ENCODE assay signal across 8 mouse cellular contexts in the genomic region with DNA sequence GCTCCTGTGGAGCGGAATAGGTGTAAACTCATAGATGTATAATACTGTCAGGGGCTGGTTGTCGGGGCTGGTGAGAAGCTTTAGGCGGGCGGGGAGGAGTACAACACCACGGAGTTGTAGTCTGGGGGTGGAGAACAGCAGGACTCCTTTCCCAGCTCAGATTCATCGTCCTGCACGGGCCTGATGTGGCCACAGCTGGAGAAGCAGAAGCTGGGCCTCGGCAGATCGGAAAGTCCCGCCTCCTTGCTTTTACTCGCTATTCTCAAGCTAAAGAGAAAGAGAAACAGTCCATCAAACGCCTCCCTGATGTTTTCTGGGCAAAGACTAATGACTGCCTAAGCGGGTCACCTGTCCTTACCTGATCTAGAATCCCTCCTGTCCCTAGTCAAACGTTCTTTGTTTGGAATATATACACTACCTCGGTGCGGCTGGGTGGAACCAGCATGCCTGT.
DNase-seq lines count a peak whose midpoint lies in the region; ATAC-seq and TF ChIP-seq lines count a peak whose summit lies in the region.

No protein-coding gene starts in this region.

- H3K4me2 ChIP-seq in kidney, embryonic 14.5 days (replicated peaks; ENCODE audit: low read depth, low read length), result peak overlapping the region; percentile 40
- peak overlapping the region; percentile 21; the same call in 1 of the 2 replicates for H3K4me2 ChIP-seq in hindbrain, postnatal 0 days (ENCODE audit: low read depth, low read length)
- H3K4me2 ChIP-seq in midbrain, postnatal 0 days (ENCODE audit: low read depth, low read length, poor library complexity, severe bottlenecking), result peak overlapping the region; percentile 16

- WGBS in kidney, embryonic 14.5 days, result 28% methylated on average over 16 of the region's 16 CpGs
- 26% methylated on average over 16 of the region's 16 CpGs for WGBS in hindbrain, postnatal 0 days
- 27% methylated on average over 16 of the region's 16 CpGs for WGBS in midbrain, postnatal 0 days

- H3K9ac ChIP-seq in kidney, embryonic 14.5 days (ENCODE audit: low read depth, low read length), result no peak overlapping the region
- H3K9ac ChIP-seq in hindbrain, postnatal 0 days (replicated peaks; ENCODE audit: low read length), result no peak overlapping the region
- H3K9ac ChIP-seq in midbrain, postnatal 0 days (replicated peaks; ENCODE audit: low read length, poor library complexity, severe bottlenecking), result 0 out of 2 replicates have a peak overlapping the region, but pooled peaks have one; percentile 14

- no peaks in the 10 kb centered on the region for H3K36me3 ChIP-seq in kidney, embryonic 14.5 days (ENCODE audit: control insufficient read depth, insufficient read depth, low read length)
- no peaks in the 10 kb centered on the region for H3K36me3 ChIP-seq in hindbrain, postnatal 0 days (ENCODE audit: insufficient read depth, low read length)
- no peaks in the 10 kb centered on the region for H3K36me3 ChIP-seq in midbrain, postnatal 0 days (ENCODE audit: insufficient read depth, low read length)

- no peak overlapping the region for H3K27ac ChIP-seq in kidney, embryonic 14.5 days (ENCODE audit: low read depth, low read length)
- H3K27ac ChIP-seq in hindbrain, postnatal 0 days, result no peak overlapping the region
- H3K27ac ChIP-seq in midbrain, postnatal 0 days (ENCODE audit: low read depth, low read length), result no peak overlapping the region

- no peaks in the 10 kb centered on the region for H3K4me1 ChIP-seq in kidney, embryonic 14.5 days (ENCODE audit: control insufficient read depth, insufficient read depth, low read length)
- H3K4me1 ChIP-seq in hindbrain, postnatal 0 days (ENCODE audit: insufficient read depth, low read length), result no peaks in the 10 kb centered on the region
- H3K4me1 ChIP-seq in midbrain, postnatal 0 days (ENCODE audit: insufficient read depth, low read length), result no peaks in the 10 kb centered on the region

- ATAC-seq in kidney, embryonic 14.5 days (ENCODE audit: low FRiP score, low TSS enrichment), result peak; percentile 45
- 0 out of 2 replicates have a peak, but pooled peaks have one; percentile 35 for ATAC-seq in hindbrain, postnatal 0 days
- no peak for ATAC-seq in midbrain, postnatal 0 days (ENCODE audit: low FRiP score)

- TF ChIP-seq CTCF in hindbrain, postnatal 0 days (IDR thresholded peaks at IDR 0.05; ENCODE audit: low read depth), result no peak
- no peak for TF ChIP-seq CTCF in midbrain, postnatal 0 days (IDR thresholded peaks at IDR 0.05)

- no peak for DNase-seq in kidney, adult 11 months
- DNase-seq in ZHBTc4 (ENCODE audit: low read depth, low spot score), result peak; percentile 32
- DNase-seq in hindbrain, postnatal 0 days (ENCODE audit: low spot score), result no peak
- peak; percentile 13 for DNase-seq in midbrain, postnatal 0 days (ENCODE audit: low spot score)
- DNase-seq in retina, embryonic 14.5 days (ENCODE audit: low spot score), result no peak
- no peak for DNase-seq in frontal cortex, postnatal 25 days (ENCODE audit: low spot score in 2 of 2)
- DNase-seq in adrenal gland, postnatal 10 days, result no peak

- no peaks in the 10 kb centered on the region for H3K9me3 ChIP-seq in kidney, embryonic 14.5 days (ENCODE audit: control insufficient read depth, low read length)
- no peaks in the 10 kb centered on the region for H3K9me3 ChIP-seq in hindbrain, postnatal 0 days (ENCODE audit: low read length)
- H3K9me3 ChIP-seq in midbrain, postnatal 0 days (ENCODE audit: low read length), result no peaks in the 10 kb centered on the region

- no peaks in the 10 kb centered on the region for H3K27me3 ChIP-seq in kidney, embryonic 14.5 days (ENCODE audit: control insufficient read depth, insufficient read depth, low read length)
- no peaks in the 10 kb centered on the region for H3K27me3 ChIP-seq in hindbrain, postnatal 0 days (ENCODE audit: insufficient read depth, low read length)
- no peaks in the 10 kb centered on the region for H3K27me3 ChIP-seq in midbrain, postnatal 0 days (ENCODE audit: insufficient read depth, low read length)

- H3K4me3 ChIP-seq in kidney, embryonic 14.5 days (ENCODE audit: low read length), result peak overlapping the region; percentile 10; the same call in 1 of the 2 replicates
- no peak overlapping the region for H3K4me3 ChIP-seq in hindbrain, postnatal 0 days (ENCODE audit: low read length)
- H3K4me3 ChIP-seq in midbrain, postnatal 0 days (ENCODE audit: low read depth, low read length), result no peak overlapping the region

Comparison
In these comparisons a context has a peak if more than half of its experiments do, and no peak if none do; other contexts are left out.
1. DNase-seq: peak in ZHBTc4 (single experiment) and midbrain, postnatal 0 days (single experiment); none in kidney, adult 11 months (single experiment), hindbrain, postnatal 0 days (single experiment), retina, embryonic 14.5 days (single experiment), frontal cortex, postnatal 25 days (0 of 2) and adrenal gland, postnatal 10 days (single experiment).
2. Peak in every context shown above with its lines, with median percentiles within 50 percentile points of each other: H3K4me2 ChIP-seq.